Mouse (Mus musculus) heart, adult 11 months (tissue): ENCODE results near the gene Rbfox3.

ENCODE experiments used
- DNase-seq: peaks from one replicate; pipeline ENCODE4 v3.0.0; 2022

The Rbfox3 gene

DNA sequence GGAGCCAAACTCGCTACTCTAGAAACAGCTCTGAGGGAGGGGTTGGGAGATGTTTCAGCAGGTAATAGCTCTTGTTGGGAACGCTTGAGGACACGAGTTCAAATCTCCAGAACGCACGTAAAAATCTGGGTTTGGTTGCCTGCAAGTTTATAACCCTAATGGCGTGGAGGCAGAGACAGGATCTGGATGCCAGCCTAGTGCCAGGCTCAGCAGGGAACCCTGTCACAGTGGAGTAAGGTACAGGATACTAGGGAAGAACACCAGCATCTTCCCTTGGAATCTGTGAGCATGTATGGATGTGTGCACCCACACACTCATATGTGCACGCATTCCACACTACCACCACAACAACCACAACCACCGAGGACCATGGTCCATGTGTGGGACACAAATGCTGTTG lies 331.8 kb downstream of the Rbfox3 start:
- no peak for DNase-seq

DNA sequence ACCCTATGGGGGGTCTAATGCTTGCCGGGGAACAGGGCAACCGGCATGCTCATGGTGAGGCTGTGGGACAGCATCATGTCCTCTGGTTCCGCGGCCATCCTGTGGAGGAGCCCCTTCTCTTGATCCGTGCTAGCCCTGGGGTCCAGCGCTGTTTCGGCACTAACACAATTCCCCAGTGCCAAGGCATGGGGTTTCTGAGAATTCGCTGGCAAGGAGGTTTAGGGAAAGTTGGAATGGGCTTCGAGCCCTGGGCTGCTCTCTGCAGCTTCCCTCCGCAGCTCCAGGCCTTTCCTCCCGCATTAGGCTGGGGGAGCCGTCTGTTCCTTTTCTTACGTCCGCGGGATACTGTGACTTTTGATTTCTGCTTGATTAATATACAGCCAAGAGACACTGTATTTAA lies 334.1 kb downstream of the Rbfox3 start:
- DNase-seq: no peak

DNA sequence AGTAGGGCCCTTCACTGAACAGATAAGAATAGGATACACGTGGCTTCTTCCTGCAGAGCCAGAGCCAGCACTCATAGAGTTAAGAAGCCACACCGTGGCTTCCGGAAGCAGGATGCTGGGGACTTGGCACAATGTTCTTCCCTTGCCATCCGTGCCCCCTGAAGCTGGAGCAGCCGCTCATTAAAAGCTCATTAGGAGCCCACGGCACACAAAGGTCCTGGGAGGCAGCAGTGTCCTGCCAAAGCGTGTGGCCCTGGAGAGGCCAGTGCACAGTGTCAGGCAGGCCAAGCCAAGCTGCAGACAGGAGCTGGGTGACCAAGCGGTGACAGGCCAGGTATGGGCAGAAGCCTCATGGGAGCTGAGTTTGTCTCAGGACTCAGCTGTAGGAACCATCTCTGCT lies 334.8 kb downstream of the Rbfox3 start:
- DNase-seq: no peak

GRCm38 (mm10) chr11:118574418-118574817 lies 337.0 kb downstream of the Rbfox3 start:
- DNase-seq: no peak

DNA sequence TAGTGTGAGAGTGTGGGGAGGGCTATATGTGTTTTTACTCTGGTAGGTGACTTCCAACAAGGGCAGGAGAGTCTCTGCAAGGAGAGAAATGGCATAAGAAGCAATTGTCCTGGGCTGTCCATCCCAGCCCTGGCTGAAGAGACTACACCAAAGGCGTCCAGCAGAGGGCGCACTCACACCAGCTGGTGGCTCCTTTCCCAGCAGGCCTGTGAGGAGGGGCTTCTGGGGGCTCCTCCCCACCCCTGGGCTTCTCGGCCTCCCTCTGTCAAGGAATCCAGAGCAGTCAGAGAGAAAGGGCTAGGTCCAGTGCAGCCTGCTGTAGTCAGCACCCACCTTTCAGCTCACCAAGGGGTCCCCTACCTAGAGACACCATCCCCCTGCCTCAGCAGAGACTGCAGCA lies 337.8 kb downstream of the Rbfox3 start:
- DNase-seq: no peak

GRCm38 (mm10) chr11:118573000-118573399 lies 338.4 kb downstream of the Rbfox3 start:
- DNase-seq: no peak

DNA sequence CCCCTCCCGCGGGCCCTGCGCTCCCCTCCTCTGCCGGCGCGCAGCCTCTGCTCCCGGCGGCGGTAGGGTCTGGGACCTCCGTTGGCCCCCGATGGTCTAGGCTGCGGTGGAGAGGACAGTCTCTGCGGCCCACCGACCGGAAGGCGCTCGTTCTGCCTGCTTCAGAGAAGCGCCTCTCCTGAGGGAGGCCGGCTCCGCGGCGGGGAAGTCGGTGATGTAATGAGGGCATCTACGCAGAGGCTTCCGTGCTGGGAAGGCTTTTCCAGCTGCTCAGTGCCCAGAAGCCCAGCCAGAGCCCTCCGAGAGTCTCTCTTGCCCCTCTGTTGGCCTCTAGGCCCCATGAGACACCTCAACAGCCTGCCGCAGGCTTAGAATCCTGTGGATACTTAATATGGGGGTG lies 341.2 kb downstream of the Rbfox3 start:
- DNase-seq: no peak

DNA sequence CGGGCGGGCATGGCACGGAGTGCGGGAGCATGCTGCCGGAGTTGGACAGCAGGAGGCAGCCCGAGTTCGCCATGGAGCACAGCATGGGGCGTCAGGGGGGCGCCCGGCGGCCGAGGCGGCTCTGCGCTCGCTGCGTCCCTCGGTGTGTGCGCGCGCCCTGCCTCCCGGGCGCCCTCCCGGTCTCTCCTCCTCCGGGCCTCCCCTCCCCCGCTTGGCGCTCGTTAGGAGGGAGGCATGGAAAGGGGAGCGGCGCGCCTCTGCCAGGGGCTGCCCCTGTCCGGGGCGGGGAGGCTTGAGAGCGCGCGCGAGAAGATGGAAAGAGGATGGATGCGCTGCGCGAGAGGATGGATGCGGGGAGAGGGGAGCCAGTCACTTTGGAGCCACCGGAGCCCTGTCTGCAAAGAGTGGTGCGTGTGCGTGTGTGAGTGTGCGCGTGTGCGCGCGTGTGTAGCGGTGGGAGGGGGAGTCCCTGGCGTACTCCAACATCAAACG lies 341.8 kb downstream of the Rbfox3 start:
- no peak for DNase-seq

DNA sequence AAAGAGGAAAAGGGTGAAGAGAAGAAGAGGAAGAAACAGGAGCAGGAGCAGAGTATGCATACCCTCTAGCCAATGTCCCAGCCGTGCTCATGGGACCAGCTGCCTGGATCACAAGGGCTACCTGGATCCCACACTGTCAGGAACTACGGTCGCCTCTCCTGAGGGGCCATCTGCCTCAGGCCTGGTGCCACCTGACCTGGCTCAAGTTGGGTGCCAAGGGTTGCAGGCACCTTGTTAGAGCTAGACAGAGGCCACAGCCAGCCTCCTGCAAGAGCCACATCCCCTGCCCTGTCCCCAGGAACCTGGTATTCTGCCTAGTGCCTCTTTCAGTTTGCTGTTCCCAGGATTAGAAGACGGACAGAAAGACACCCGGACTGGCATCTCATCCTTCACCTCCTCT lies 347.5 kb downstream of the Rbfox3 start:
- no peak for DNase-seq

GRCm38 (mm10) chr11:118562847-118563246 lies 348.6 kb downstream of the Rbfox3 start:
- DNase-seq: no peak

DNA sequence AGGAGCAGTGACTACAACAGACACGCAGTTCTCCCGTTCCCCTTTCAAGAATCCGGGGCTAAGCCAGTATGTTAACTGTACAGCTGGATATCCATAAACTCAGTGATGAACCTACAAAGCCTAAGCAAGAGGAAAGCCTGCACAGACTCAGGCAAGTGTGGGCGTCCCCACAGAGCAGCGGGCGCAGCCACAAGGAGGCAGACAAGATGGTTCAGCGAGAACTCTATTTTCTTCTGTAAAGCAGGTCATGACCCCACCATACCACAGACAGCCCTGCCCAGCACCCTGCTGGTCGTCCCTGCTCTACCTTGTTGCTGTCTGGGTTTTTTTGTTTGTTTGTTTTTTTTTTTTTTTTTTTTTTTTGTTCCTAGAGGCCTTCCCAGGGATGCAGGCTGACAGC lies 353.2 kb downstream of the Rbfox3 start:
- DNase-seq: no peak

- DNase-seq: no peak
Measured at GRCm38 (mm10) chr11:118555631-118556030, 355.8 kb downstream of the Rbfox3 start.

DNA sequence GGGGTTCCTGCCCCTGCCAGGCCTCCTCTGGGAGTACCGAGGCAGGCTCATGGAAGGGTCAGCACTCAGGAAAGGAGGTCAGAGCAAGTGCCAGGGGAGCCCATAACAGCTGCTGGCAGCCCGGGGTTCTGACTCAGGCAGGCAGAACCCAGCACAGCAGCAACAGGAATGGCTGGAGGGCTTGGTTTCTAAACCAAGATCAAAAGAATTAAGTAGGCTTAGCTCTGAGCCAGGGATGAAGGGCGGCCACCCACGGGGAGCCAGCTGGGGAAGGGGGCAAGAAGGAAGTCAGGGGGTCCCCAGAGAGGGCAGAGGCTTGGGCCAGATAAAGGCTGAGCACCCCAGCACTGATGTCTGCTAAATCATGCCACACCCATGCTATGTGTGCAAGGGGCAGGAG lies 356.9 kb downstream of the Rbfox3 start:
- no peak for DNase-seq

DNA sequence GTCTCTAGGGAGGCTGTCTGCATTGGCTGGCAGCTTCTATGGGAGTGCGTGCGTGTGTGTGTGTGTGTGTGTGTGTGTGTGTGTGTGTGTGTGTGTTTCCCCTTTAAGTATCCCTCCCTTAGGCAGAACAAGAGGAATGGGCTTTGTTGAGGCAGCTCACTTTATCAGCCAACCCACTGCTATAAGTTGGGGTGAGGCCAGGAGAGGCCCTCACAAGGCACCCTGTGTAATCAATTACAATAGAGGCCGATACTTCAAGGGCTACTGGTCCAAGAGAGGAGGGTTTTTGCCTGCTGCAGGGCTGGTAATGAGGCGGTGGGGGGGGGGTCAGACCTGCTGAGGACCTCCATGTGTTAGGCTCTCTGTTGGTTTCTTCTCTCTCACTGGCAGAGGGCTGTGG lies 357.5 kb downstream of the Rbfox3 start:
- DNase-seq: no peak

- DNase-seq: peak; percentile 92
Measured at GRCm38 (mm10) chr11:118553001-118553400, 358.4 kb downstream of the Rbfox3 start.

DNA sequence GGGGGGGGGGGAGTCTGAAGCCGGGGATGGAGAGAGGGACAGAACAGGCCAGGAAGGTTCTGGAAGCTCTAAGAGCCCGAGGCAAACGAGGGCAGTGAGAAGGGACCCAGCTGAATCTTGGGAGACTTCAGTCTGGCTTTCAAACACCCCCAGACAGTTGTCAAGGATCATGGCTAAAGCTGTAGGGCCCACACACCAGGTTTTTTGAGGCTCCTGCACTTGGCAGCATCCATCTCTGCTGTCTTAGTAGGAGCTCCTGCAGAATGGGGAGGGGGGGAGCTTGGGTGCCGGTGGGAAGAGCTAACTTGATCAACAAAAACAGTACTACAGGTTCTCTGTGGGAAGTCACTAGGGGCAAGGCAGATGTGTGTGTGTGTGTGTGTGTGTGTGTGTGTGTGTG lies 358.9 kb downstream of the Rbfox3 start:
- DNase-seq: no peak

DNA sequence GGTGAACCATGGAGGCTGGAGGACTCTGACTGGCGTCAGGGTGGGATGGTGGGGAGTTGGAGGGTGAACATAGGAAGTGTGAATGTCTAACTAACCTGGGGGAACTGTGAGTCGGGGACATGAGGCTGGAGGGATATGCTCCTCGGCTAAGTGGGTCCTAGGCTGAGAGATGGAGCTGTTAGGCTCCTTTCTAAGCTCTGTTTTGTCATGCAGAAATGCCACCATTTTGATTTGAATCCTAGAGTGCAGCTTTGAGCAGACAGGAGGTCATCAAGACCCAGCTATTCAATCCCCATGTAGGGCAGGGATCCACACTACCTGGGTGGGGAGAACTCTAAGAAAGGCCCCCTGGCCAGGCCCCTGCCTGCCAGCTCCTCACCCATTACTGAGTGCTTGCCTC lies 359.7 kb downstream of the Rbfox3 start:
- no peak for DNase-seq

- DNase-seq: no peak
Measured at GRCm38 (mm10) chr11:118550773-118551520, 360.4 kb downstream of the Rbfox3 start.

DNA sequence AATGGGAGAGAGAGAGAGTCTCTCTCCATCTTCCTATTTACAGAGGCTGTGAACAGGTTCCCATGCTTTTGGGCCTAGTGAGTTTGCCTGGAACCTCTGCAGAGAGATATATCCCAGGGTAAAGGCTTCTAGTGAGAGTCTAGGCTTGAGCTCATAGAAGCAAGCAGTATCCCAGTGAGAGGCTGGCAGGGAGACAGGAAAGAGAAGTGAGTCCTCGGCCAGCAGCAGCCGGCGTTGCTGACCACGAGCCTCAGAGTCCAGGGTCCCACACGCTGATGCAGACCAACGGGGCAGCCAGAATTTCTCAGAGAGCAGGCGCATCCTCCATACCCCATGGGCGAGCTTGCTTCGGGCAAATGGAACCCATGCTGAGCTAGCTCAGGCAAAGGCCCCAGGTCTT lies 363.2 kb downstream of the Rbfox3 start:
- no peak for DNase-seq

DNA sequence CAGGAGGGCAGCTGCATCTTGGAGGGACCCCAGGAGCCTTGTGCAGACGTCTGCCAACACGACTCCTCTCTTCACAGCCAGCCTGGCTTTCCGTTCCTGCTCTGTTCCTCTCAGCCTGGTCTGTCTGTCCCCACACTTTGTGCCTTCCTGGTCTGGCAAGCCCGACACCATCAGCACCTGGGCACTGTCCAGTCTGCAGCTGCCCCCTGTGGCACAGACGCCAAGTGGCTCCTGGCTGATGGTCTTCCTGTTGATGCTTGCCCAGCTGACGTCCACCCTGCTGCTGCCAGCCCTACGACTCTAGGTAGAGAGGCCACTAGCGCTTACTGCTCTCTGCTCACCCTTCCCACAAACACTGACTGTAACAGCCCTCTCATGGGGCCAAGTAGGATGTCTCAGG lies 365.1 kb downstream of the Rbfox3 start:
- DNase-seq: no peak

DNA sequence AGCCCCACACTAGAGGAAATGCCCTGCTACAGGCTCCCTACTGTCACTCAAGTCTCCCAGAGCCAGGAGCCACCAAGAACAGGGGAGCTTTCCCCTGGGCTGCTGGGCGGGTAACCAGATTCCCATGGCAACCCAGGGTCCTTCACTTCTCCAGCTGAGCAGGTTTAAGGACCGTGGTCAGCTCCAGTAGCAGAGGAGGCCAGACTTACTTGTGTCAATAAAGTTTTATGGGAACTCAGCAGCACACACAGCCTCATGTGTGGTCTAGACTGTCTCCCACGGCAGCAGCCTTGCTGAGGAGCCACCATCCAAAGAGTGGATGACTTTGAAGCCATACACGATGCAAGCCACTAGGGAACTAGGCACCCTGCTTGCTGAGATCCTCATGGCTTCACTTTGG lies 365.7 kb downstream of the Rbfox3 start:
- DNase-seq: no peak

- no peak for DNase-seq
Measured at GRCm38 (mm10) chr11:118544564-118544963, 366.8 kb downstream of the Rbfox3 start.

- DNase-seq: no peak
Measured at GRCm38 (mm10) chr11:118542906-118543305, 368.5 kb downstream of the Rbfox3 start.

- no peak for DNase-seq
Measured at GRCm38 (mm10) chr11:118540411-118541026, 370.9 kb downstream of the Rbfox3 start.

- no peak for DNase-seq
Measured at GRCm38 (mm10) chr11:118538008-118538407, 373.4 kb downstream of the Rbfox3 start.
